Mouse (Mus musculus) gastrocnemius, postnatal 10 days (tissue): ENCODE data around the gene Raph1. TPM values are rescaled to one million over a fixed set of nuclear protein-coding genes. Genes with fewer than 3 reads are reported as not detected.

Experiments used
- microRNA-seq, 2 experiments: library from miRNA; unstranded; fragments of <30 nt; microRNA quantifications; one replicate each; pipeline ENCODE4 v1.2.0; 2021
- total RNA-seq, 2 experiments: library from RNA; stranded (reverse); gene quantifications; 2 replicates each; pipeline ENCODE4 v1.2.3; 2021

The Raph1 gene
- total RNA-seq, 2 experiments from 2014 or later: 48.1 to 79.4 TPM

Small RNA genes lying within 50 kb of the gene (microRNA-seq; reads per million reads assigned to microRNA genes)
- gene Gm23762: 0 reads per million in 2 experiments

Other genes starting within 250 kb of the Raph1 start
- 10 to 100 TPM; 12.5 to 18.5 TPM for gene Cyp20a1, start 223.8 kb downstream of the Raph1 start, total RNA-seq
- gene Abi2, start 157.5 kb downstream of the Raph1 start, total RNA-seq: 10 to 100 TPM; 24.2 to 33.6 TPM
- gene Cd28, start 149.7 kb upstream of the Raph1 start, total RNA-seq: 1 to 10 TPM; 3.4 to 5.1 TPM